Mouse (Mus musculus): ENCODE data around the gene Mtmr3. TPM values are rescaled to one million over a fixed set of nuclear protein-coding genes. Genes with fewer than 3 reads are reported as not detected.

The Mtmr3 gene
- polyA plus RNA-seq, 1 experiment from 2014 or later: 22.0 TPM

DNA sequence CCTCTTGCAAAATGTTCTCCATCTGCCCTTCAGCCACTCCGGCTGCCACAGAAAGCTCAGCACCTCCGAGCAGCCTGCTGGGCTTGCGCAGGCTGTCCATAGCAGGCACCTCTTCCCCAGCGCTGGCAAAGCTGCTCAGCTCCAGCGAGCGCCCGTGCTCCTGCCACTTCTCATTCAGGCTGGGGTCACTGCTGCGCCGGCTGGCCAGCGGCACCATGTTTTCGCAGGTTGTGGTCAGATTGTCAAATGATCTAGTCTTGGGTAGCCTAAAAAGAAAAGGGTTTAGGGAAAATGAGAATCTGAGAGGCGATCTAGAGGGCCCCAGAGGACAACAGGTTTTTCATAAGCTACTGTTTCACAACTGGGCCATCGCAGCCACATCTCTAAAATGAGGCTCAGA, 106.3 kb downstream of the Mtmr3 start:
- Histone ChIP-seq H3K9ac (replicated peaks; ENCODE audit: low read depth) (no peak overlapping the region), H3K36me3 (ENCODE audit: insufficient read depth, low read length) (peaks cover 72% of the 10 kb centered on the region)

GRCm38 (mm10) chr11:4487401-4487965, 107.2 kb downstream of the Mtmr3 start:
- no peak overlapping the region for H3K9ac ChIP-seq (replicated peaks; ENCODE audit: low read depth)
- no peaks in the 10 kb centered on the region for H3K27me3 ChIP-seq (replicated peaks; ENCODE audit: insufficient read depth, low read length)
- TF ChIP-seq EP300 (IDR thresholded peaks at IDR 0.05) (no peak), CTCF (IDR thresholded peaks at IDR 0.05) (no peak)
- H3K36me3 ChIP-seq (ENCODE audit: insufficient read depth, low read length): peaks cover 79% of the 10 kb centered on the region
- DNase-seq (ENCODE audit: low spot score) (peak; percentile 65), ATAC-seq (peak; percentile 94)
- H3K4me2 ChIP-seq (replicated peaks; ENCODE audit: low read depth, low read length): no peak overlapping the region
- WGBS: 44% methylated on average over 8 of the region's 8 CpGs
- H3K4me3 ChIP-seq (ENCODE audit: low read depth, low read length): no peak overlapping the region
- H3K9me3 ChIP-seq (ENCODE audit: low read length): no peaks in the 10 kb centered on the region
- H3K27ac ChIP-seq (ENCODE audit: low read length): no peak overlapping the region
- H3K4me1 ChIP-seq (ENCODE audit: insufficient read depth, low read depth, low read length): no peaks in the 10 kb centered on the region

More for the DNA sequence above, 106.3 kb downstream of the Mtmr3 start:
- H3K4me2 ChIP-seq (replicated peaks; ENCODE audit: low read depth, low read length): no peak overlapping the region
- H3K27me3 ChIP-seq (replicated peaks; ENCODE audit: insufficient read depth, low read length): no peaks in the 10 kb centered on the region
- DNase-seq (ENCODE audit: low spot score) (no peak), ATAC-seq (no peak)
- TF ChIP-seq EP300 (IDR thresholded peaks at IDR 0.05) (no peak), CTCF (IDR thresholded peaks at IDR 0.05) (no peak)
- H3K27ac ChIP-seq (ENCODE audit: low read length): no peak overlapping the region
- no peak overlapping the region for H3K4me3 ChIP-seq (ENCODE audit: low read depth, low read length)
- 97% methylated on average over 13 of the region's 13 CpGs for WGBS
- no peaks in the 10 kb centered on the region for H3K4me1 ChIP-seq (ENCODE audit: insufficient read depth, low read depth, low read length)
- no peaks in the 10 kb centered on the region for H3K9me3 ChIP-seq (ENCODE audit: low read length)

GRCm38 (mm10) chr11:4484541-4484940, 110.1 kb downstream of the Mtmr3 start:
- no peak overlapping the region for H3K27ac ChIP-seq (ENCODE audit: low read length)
- 93% methylated on average over 5 of the region's 5 CpGs for WGBS
- H3K4me3 ChIP-seq (ENCODE audit: low read depth, low read length): no peak overlapping the region
- H3K27me3 ChIP-seq (replicated peaks; ENCODE audit: insufficient read depth, low read length): no peaks in the 10 kb centered on the region
- H3K9me3 ChIP-seq (ENCODE audit: low read length): no peaks in the 10 kb centered on the region
- no peaks in the 10 kb centered on the region for H3K4me1 ChIP-seq (ENCODE audit: insufficient read depth, low read depth, low read length)
- no peak for ATAC-seq
- no peak for TF ChIP-seq EP300 (IDR thresholded peaks at IDR 0.05)
- no peak for TF ChIP-seq CTCF (IDR thresholded peaks at IDR 0.05)
- no peak overlapping the region for H3K9ac ChIP-seq (replicated peaks; ENCODE audit: low read depth)
- peak; percentile 82 for DNase-seq (ENCODE audit: low spot score)
- H3K4me2 ChIP-seq (replicated peaks; ENCODE audit: low read depth, low read length): no peak overlapping the region
- peaks cover 82% of the 10 kb centered on the region; the same call in 1 of the 2 replicates for H3K36me3 ChIP-seq (ENCODE audit: insufficient read depth, low read length)

DNA sequence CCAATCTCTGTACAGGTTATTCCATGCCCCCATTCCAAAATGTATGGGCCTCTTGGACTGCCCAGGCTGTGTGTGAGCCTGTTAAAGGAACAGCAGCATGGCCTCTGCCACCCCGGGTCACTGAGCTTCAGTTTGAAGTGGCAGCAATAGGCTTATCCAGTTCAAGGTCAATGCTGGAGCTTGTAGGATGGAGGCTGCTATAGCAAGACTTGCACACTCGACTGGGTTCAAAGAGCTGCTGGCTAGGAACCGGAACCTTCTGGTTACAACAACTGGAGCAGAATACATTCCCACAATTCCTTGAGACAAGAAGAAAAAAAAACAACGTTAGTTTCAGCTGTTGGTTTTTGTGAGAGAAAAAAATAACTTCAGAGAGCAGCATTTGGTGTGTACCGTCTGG, 112.0 kb downstream of the Mtmr3 start:
- no peak for DNase-seq (ENCODE audit: low spot score)
- Histone ChIP-seq H3K4me2 (replicated peaks; ENCODE audit: low read depth, low read length) (no peak overlapping the region), H3K4me3 (ENCODE audit: low read depth, low read length) (no peak overlapping the region), H3K27me3 (replicated peaks; ENCODE audit: insufficient read depth, low read length) (no peaks in the 10 kb centered on the region), H3K4me1 (ENCODE audit: insufficient read depth, low read depth, low read length) (no peaks in the 10 kb centered on the region), H3K9me3 (ENCODE audit: low read length) (no peaks in the 10 kb centered on the region), H3K27ac (ENCODE audit: low read length) (no peak overlapping the region), H3K36me3 (ENCODE audit: insufficient read depth, low read length) (peaks cover 68% of the 10 kb centered on the region; the same call in 1 of the 2 replicates), H3K9ac (replicated peaks; ENCODE audit: low read depth) (no peak overlapping the region)
- no peak for TF ChIP-seq EP300 (IDR thresholded peaks at IDR 0.05)
- TF ChIP-seq CTCF (IDR thresholded peaks at IDR 0.05): no peak
- no peak for ATAC-seq
- 88% methylated on average over 5 of the region's 5 CpGs for WGBS

DNA sequence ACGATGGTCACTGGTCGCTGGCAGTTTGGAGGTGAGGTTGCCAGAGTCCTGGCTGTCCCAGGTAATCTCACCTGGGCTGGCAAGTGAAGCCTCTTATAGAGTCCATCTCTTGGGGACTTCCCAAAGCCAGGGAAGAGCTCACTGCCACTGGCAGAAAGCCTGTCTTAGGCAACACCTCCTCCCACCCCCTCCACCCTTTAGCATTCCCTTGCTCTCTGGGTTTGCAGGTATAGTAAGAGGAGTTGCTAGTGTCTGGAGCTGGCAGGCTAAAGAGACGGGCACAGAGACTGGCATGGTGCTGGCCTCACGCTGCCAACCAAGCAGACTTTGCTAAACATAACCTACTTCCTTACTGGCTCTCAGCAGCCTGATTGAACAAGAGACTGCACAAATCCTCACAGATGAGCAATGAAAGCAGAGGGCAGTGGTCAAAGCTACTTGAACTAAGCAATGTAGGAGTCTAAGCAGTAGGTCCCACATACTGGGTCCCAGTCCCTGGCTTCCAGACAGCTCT, 118.4 kb downstream of the Mtmr3 start:
- Histone ChIP-seq H3K4me1 (ENCODE audit: insufficient read depth, low read depth, low read length) (no peaks in the 10 kb centered on the region), H3K27ac (ENCODE audit: low read length) (no peak overlapping the region), H3K4me2 (replicated peaks; ENCODE audit: low read depth, low read length) (no peak overlapping the region), H3K27me3 (replicated peaks; ENCODE audit: insufficient read depth, low read length) (no peaks in the 10 kb centered on the region), H3K9ac (replicated peaks; ENCODE audit: low read depth) (no peak overlapping the region), H3K36me3 (ENCODE audit: insufficient read depth, low read length) (peaks cover 13% of the 10 kb centered on the region; the same call in 1 of the 2 replicates), H3K9me3 (ENCODE audit: low read length) (no peaks in the 10 kb centered on the region), H3K4me3 (ENCODE audit: low read depth, low read length) (no peak overlapping the region)
- no peak for TF ChIP-seq CTCF (IDR thresholded peaks at IDR 0.05)
- no peak for DNase-seq (ENCODE audit: low spot score)
- 80% methylated on average over 4 of the region's 4 CpGs for WGBS
- ATAC-seq: no peak

DNA sequence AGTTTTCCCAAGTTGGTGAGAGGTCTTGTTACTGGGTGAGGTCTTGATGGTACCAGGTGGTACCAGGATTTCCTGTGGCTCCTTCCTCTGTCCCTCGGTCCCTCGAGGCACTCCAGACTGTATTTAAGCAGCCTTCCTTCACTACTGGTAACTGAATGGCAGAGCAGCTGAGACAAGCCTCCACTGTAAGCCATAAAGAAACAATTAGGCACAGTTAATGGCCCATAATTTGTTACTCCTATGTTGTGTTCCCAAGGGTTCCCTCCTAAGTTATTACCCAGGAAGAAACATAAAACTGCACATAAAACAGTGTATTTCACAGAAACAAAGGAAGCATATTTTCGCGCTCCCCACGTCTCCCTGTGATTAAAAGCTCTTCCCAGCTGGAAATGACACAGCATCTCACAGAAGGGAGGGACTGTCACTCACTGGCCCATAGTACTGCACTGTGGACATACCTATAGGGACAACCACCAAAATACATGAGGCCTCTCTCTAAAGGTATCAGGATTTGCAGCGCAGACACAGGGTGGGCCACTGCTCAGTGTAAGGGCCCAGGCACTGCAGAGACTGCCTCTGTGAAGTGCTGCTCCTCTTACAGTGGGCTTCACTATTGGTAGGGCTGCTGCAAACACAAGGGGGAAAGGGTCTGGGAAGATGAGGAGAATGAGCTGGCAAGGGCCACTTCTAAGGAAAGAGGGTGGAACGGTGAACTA, 122.0 kb downstream of the Mtmr3 start:
- Histone ChIP-seq H3K9me3 (ENCODE audit: low read length) (no peaks in the 10 kb centered on the region), H3K4me2 (replicated peaks; ENCODE audit: low read depth, low read length) (no peak overlapping the region), H3K4me1 (ENCODE audit: insufficient read depth, low read depth, low read length) (no peaks in the 10 kb centered on the region), H3K27ac (ENCODE audit: low read length) (no peak overlapping the region), H3K9ac (replicated peaks; ENCODE audit: low read depth) (no peak overlapping the region), H3K27me3 (replicated peaks; ENCODE audit: insufficient read depth, low read length) (no peaks in the 10 kb centered on the region), H3K36me3 (ENCODE audit: insufficient read depth, low read length) (no peaks in the 10 kb centered on the region), H3K4me3 (ENCODE audit: low read depth, low read length) (no peak overlapping the region)
- TF ChIP-seq EP300 (IDR thresholded peaks at IDR 0.05) (no peak), CTCF (IDR thresholded peaks at IDR 0.05) (no peak)
- DNase-seq (ENCODE audit: low spot score): no peak
- WGBS: 71% methylated on average over 7 of the region's 7 CpGs
- no peak for ATAC-seq
